Mouse (Mus musculus): ENCODE data around the gene Maged1. TPM values are rescaled to one million over a fixed set of nuclear protein-coding genes. Genes with fewer than 3 reads are reported as not detected.

The Maged1 gene
- total RNA-seq (2012; rRNA removed) (57.7 and 69.4 TPM in 2 replicates), total RNA-seq (2014; rRNA removed) (81.6 and 90.6 TPM in 2 replicates), polyA plus RNA-seq (2012; ENCODE audit: insufficient read length, low read depth) (77.0 and 94.7 TPM in 2 replicates)

DNA sequence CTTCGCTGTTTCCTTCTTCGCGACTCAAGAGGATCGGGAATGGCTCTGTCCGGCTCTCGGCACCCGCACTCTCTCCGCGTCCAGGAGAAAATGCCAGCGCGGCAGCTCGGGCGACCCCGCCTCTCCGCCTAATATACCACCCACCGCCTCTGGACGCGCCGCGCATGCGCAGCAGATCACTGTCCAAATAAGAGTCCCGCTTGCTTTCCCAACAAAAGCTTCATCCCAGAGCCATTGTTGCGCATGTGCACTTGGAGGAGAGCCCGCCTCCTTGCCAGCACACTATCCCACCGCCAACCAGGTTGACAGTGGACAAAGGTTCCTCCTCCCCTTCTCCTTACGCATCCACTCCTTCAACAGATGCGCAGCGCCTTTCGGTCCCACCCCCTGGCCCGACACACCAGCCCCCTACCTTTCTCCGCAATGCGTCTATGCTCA is at the start of gene Maged1:
Gene Maged1, minus strand, starts transcription at position 226 of the 438 bp plus-strand sequence.
- peaks cover 3 to 23% of the 10 kb centered on the region in 2 experiments; a peak in 3 of 4 replicates for H3K4me1 ChIP-seq (ENCODE audit: control insufficient read depth in 1 of 2, insufficient read depth in 2 of 2)
- TF ChIP-seq NRF1 (IDR thresholded peaks at IDR 0.05; ENCODE audit: low read depth, low read length) = peak; percentile 97
- 0 out of 2 replicates have a peak, but pooled peaks have one; percentile 0 for TF ChIP-seq IRF4 (IDR thresholded peaks at IDR 0.05; ENCODE audit: low read depth, low read length)
- no peak for TF ChIP-seq MEF2A (IDR thresholded peaks at IDR 0.05; ENCODE audit: borderline replicate concordance, low read depth, low read length)
- TF ChIP-seq HCFC1 (IDR thresholded peaks at IDR 0.05; ENCODE audit: low read depth, low read length) = peak; percentile 42
- TF ChIP-seq SIN3A (IDR thresholded peaks at IDR 0.05; ENCODE audit: low read length) = 0 out of 2 replicates have a peak, but pooled peaks have one; percentile 45
- 0 out of 2 replicates have a peak, but pooled peaks have one; percentile 47 for TF ChIP-seq MAX (IDR thresholded peaks at IDR 0.05; ENCODE audit: low read length)
- peak; percentile 52; the same call in 1 of the 2 replicates for TF ChIP-seq TBP (conservative IDR thresholded peaks at IDR 0.05; ENCODE audit: low read depth, low read length)
- TF ChIP-seq TCF12 (IDR thresholded peaks at IDR 0.05; ENCODE audit: low read depth, low read length) = 0 out of 2 replicates have a peak, but pooled peaks have one; percentile 21
- TF ChIP-seq RCOR1 (conservative IDR thresholded peaks at IDR 0.05; ENCODE audit: low read depth, low read length) = no peak
- TF ChIP-seq NELFE (IDR thresholded peaks at IDR 0.05; ENCODE audit: low read depth, low read length) = peak; percentile 50; the same call in 1 of the 2 replicates
- no peak for TF ChIP-seq EP300 (IDR thresholded peaks at IDR 0.05; ENCODE audit: low read length)
- TF ChIP-seq ZC3H11A (IDR thresholded peaks at IDR 0.05; ENCODE audit: low read depth, low read length) = no peak
- no peak for TF ChIP-seq ZKSCAN1 (IDR thresholded peaks at IDR 0.05; ENCODE audit: borderline replicate concordance, low read depth, low read length)
- TF ChIP-seq SMC3 (IDR thresholded peaks at IDR 0.05; ENCODE audit: low read depth, low read length) = no peak
- TF ChIP-seq ETS1 (conservative IDR thresholded peaks at IDR 0.05; ENCODE audit: low read depth, low read length) = no peak
- TF ChIP-seq POLR2A (IDR thresholded peaks at IDR 0.05; ENCODE audit: low read depth, low read length) = peak; percentile 68
- DNase-seq (ENCODE audit: extremely low read depth) = peak; percentile 87
- peaks cover 24 to 32% of the 10 kb centered on the region in 2 experiments for H3K36me3 ChIP-seq (replicated peaks in 1 of 2; ENCODE audit: control insufficient read depth in 1 of 2, insufficient read depth in 1 of 2, low read length in 1 of 2)
- H3K4me3 ChIP-seq (replicated peaks in 1 of 3; ENCODE audit: low read depth in 2 of 3, low read length in 2 of 3, poor library complexity in 1 of 3) = peak within 1 kb of the TSS; percentile 53 to 79 (median 73)
- peak within 1 kb of the TSS; percentile 76 for H3K9ac ChIP-seq (ENCODE audit: insufficient read depth, low read depth)
- no peaks in the 10 kb centered on the region for H3K9me3 ChIP-seq (replicated peaks; ENCODE audit: low read length)
- H3K27ac ChIP-seq (ENCODE audit: insufficient read depth, low read depth) = no peak within 1 kb of the TSS
- H3K27me3 ChIP-seq (replicated peaks) = no peaks in the 10 kb centered on the region
- peak within 1 kb of the TSS; percentile 94 for H3K4me2 ChIP-seq (ENCODE audit: insufficient read depth, low read depth, poor library complexity, severe bottlenecking)
- in situ Hi-C loops (cut with MboI; ENCODE audit: low pct_ligation_motif_present, low pct_unique_long_range_greater_than_20kb, low sequenced_read_pairs) (loop anchor here (25.0 kb wide), 1 partner anchor 255 kb away; no protein-coding TSS in a partner anchor), dilution Hi-C loops (cut with MboI; ENCODE audit: extremely low pct_ligation_motif_present, extremely low pct_unique_long_range_greater_than_20kb, low sequenced_read_pairs) (no loop called here)
- peaks cover 3% of the 10 kb centered on the region for H3K79me2 ChIP-seq (replicated peaks; ENCODE audit: control insufficient read depth, extremely low read depth, insufficient read depth, poor library complexity, severe bottlenecking)

DNA sequence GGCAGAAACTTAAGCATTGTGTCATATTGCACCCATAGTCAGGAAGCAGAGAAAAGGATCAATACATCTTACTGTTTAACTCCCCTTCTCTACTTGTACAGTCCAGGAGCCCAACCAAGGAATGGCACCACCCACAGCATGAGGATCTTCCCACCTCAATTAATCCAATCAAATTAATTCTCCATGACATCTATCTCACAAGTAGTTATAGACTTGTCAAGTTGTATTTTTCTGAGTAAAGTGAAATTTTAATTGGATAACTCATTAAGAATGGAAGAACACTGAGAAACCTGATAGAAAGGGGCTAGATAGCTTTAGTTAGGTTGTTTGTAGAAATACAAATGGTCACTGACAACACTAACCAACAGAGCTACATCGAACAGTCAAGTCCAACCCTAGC is 38.3 kb upstream of the Maged1 start:
- dilution Hi-C loops (cut with MboI; ENCODE audit: extremely low pct_ligation_motif_present, extremely low pct_unique_long_range_greater_than_20kb, low sequenced_read_pairs) = no loop called here
- Histone ChIP-seq H3K4me1 (ENCODE audit: control insufficient read depth in 1 of 2, insufficient read depth in 2 of 2) (peaks cover 0 to 10% of the 10 kb centered on the region in 2 experiments; a peak in 2 of 4 replicates), H3K27me3 (replicated peaks) (no peaks in the 10 kb centered on the region), H3K27ac (ENCODE audit: insufficient read depth, low read depth) (no peak overlapping the region), H3K79me2 (replicated peaks; ENCODE audit: control insufficient read depth, extremely low read depth, insufficient read depth, poor library complexity, severe bottlenecking) (no peaks in the 10 kb centered on the region), H3K4me3 (replicated peaks in 1 of 3; ENCODE audit: low read depth in 2 of 3, low read length in 2 of 3, poor library complexity in 1 of 3) (no peak overlapping the region), H3K4me2 (ENCODE audit: insufficient read depth, low read depth, poor library complexity, severe bottlenecking) (no peak overlapping the region), H3K36me3 (replicated peaks in 1 of 2; ENCODE audit: control insufficient read depth in 1 of 2, insufficient read depth in 1 of 2, low read length in 1 of 2) (no peaks in the 10 kb centered on the region), H3K9me3 (replicated peaks; ENCODE audit: low read length) (no peaks in the 10 kb centered on the region), H3K9ac (ENCODE audit: insufficient read depth, low read depth) (no peak overlapping the region)
- TF ChIP-seq JUND (conservative IDR thresholded peaks at IDR 0.05; ENCODE audit: low read depth, low read length) (no peak), RCOR1 (conservative IDR thresholded peaks at IDR 0.05; ENCODE audit: low read depth, low read length) (no peak), MYC (IDR thresholded peaks at IDR 0.05; ENCODE audit: low read depth, low read length) (no peak), JUN (IDR thresholded peaks at IDR 0.05; ENCODE audit: insufficient read depth, low read depth, low read length) (no peak), POLR2A (IDR thresholded peaks at IDR 0.05; ENCODE audit: low read depth, low read length) (no peak), USF2 (conservative IDR thresholded peaks at IDR 0.05; ENCODE audit: low read depth, low read length) (no peak), RAD21 (IDR thresholded peaks at IDR 0.05; ENCODE audit: low read depth, low read length) (no peak), MAX (IDR thresholded peaks at IDR 0.05; ENCODE audit: low read length) (no peak), ETS1 (conservative IDR thresholded peaks at IDR 0.05; ENCODE audit: low read depth, low read length) (no peak), SMC3 (IDR thresholded peaks at IDR 0.05; ENCODE audit: low read depth, low read length) (no peak), CTCF (conservative IDR thresholded peaks at IDR 0.05 in 1 of 2, IDR thresholded peaks at IDR 0.05 in 1 of 2; ENCODE audit: low read depth in 2 of 2, low read length in 2 of 2) (no peak), ZNF384 (IDR thresholded peaks at IDR 0.05; ENCODE audit: low read depth, low read length) (no peak), PAX5 (IDR thresholded peaks at IDR 0.05; ENCODE audit: low read length) (no peak), SIN3A (IDR thresholded peaks at IDR 0.05; ENCODE audit: low read length) (no peak), KAT2A (IDR thresholded peaks at IDR 0.05; ENCODE audit: insufficient replicate concordance, low read length) (no peak)
- DNase-seq (ENCODE audit: extremely low read depth) = no peak
- in situ Hi-C loops (cut with MboI; ENCODE audit: low pct_ligation_motif_present, low pct_unique_long_range_greater_than_20kb, low sequenced_read_pairs) = no loop called here

Data from CH12.LX (cell line).